Mouse (Mus musculus) ES-CJ7 (cell line): ENCODE measurements around the gene Prrg3.
"Not testable (repeated sequence)": the region's sequence is repeated elsewhere in the genome, so short reads cannot be mapped to it uniquely, and the experiment has no call there.

Experiments
- DNase-seq: peaks from one replicate; pipeline ENCODE4 v3.0.0; 2011; ENCODE audit warnings: low read depth, low spot score

Prrg3 gene

DNA sequence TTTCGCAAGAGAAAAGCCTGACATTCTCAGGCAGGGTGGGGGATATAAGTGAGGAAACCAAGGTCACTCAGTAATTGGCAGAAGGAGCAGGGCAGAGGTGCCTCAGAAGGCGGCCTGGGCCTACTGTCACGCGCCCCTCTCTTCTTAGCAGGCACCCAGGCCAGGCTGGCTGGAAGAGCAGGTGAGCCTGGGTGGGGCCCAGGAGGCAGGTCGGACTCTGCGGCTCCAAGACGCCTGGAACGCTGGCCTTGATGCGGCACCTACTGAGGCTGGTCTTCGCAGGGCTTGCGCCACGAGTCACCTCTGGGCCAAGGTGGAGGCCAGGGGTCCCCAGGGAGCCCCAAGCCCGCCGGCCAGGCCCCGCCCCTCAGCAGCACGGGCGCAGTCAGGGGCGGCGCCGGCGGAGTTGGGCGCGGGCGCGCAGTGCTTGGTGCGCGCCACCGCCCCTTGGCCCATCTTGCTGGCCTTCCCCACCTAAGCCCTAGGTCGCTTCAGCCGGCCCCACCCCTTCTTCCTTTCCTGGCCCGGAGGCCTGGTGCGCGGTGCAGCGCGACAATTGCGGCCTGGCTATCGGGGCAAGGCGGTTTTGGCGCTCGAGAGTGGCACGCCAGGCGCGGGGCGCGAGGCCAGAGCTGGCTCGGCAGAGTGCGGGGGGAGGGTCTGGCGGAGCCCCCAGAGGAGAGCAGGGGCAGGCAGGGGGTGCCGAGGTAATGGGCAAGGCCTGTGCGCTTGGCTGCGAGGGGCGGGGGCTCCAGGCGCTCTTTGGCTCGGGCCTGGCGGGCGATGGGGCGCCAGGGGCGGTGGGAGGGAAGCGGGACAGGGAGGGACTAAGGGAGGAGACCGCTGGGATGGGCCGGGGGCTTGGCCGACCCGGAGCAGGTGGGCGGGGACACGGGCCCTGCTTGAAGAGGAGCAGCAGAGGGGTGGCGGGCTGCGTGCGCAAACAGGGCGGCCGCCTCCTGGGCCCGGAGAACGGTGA is at the start of gene Prrg3:
TSS of gene Prrg3 (plus strand) at position 552 of the 979 bp plus-strand sequence.
- DNase-seq = peak; percentile 55

DNA sequence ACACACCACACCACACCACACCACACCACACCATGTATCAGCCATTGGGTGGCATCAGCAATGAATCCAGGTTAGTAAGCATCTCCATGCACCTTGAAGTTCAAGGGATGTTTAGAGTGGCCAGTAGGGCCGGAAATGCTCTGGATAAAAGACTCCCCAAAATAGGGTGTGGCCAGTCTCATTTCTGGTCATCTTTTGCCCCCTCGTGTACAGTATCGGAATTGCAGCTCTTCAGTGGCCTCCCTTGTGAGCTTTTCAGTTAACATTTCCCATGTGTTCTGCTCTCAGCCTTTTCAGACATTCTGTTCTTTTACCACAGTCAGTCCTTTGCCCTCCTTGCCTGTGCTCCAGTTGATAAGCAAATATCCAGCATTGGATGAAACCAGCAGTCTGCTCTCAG is 15.8 kb upstream of the Prrg3 start:
- peak; percentile 42 for DNase-seq

DNA sequence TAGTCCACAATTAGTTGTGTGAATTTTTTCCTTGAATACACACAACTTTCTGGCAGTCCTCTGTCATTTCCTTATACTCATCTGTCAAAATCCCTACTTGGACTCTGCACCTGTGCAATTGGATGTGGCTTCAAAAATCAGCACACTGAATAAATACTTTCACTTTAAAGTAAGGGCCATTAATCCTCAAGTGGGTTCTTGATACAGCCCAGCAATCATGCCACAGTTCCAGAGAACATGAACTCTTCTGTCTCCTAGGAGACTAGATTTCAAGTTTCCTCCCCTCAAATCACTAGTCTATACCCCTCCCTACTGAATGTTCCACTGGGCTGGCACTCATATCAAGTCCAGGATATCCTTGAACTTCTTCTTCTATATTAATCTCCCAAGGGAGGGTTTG is 4.1 kb upstream of the Prrg3 start:
- DNase-seq = no peak

DNA sequence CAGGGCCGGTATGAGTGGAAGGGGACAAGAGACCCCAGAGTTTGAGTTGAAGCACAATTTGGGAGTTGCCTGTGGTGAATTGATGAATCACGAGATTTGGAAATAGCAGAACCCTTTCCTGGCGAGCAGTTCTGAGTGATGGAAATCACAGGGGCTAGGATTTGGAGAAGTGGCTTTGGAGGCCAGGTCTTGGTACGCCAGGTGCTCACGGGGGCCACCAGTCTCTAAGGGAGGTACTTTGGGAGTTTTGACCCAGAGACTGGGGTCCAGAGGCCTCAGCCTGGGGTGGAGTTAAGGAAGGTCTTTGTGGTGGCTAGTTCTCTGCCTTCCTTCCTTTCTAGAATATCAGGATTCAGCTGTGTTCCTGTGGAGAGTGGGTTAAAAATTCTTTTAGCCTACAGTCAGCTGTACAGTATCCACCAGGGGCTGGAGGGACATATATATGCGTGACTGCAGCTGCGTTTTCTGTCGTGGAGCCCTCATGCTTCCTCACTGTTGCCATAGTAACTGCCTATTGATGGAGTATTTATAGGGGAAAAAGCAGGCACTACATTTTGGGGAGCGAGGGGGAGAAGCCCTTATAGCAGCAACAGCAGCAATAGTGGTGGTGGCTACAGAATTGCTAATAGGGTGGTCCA is 970 bp downstream of the Prrg3 start:
- no peak for DNase-seq

DNA sequence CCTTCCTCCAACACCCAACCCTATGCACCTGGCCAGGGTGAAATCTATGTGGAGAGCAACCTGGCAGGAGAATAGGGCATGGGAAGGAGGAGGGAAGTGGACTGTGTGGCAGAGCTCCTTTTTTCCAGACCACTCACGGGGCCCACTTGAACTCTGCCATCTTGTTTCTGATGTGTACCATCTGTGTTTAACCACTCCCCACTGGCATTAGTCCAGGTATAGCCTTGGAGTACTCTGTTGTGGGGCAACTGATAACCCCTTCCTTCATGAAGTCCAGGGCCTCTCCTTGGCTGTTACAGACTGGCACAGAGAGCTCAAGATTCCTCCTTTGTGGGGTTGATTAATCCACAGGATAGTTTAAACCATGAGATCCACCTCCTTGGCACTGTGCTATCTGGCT is 5.8 kb downstream of the Prrg3 start:
- DNase-seq = no peak

DNA sequence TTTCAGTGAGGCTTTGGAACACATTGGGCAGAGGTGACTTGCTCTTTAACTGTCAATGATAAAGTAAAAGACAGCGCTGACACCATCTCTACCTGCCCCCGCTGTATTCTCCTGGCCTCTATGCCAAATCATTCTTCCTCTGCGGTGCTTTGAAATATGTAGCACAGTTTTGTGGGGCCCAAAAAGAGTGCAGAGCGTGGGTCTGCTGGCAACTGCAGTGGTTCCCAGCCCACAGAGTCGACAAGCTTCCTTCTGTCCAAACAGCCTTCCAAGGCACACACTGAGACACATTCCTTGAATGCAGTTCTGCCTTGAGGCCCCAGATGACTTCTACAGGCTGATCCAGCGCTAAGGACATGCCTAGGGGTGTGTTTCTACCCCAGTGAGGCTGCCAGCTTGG is 6.4 kb downstream of the Prrg3 start:
- no peak for DNase-seq

DNA sequence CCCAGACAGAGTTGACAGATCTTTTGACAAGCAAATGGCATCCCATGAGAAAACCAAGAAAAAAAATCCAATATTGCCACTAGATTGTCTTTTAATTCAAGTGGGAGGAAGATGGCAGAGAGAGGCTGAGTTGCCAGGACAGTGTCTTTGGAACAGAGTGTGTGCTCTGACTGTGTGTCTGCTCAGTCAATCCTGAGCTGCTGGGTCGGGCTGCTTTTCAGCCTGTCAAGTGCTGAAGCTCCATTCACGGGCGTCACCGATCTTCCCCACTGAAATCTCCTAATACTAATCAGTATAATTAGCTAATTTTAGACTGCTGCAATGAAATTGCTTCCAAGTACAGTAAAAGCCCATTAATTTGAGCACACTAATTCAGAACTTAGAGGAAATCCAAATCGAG is 8.9 kb downstream of the Prrg3 start:
- no peak for DNase-seq

DNA sequence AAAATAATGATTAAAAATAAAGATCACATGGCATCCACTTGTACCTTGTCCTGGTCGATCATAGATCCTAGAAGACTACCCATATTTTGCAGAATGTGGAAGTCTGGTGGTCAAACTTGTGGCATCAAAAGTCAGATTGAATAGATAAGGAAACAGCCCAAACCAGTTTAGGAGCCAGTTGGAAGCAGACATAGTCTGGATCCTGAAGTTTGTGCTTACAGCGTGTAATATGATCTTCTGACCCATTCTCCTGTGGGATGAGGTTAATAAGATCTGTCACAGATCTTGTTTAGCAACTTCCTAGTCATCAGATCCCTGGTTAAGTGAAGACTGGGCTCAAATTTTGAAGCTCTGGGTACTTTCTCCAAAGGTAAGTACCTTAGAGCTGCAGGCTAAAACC is 10.3 kb downstream of the Prrg3 start, which contains the start of gene Fate1:
TSS of gene Fate1 (plus strand) at position 301 of the 400 bp plus-strand sequence.
- no peak for DNase-seq

DNA sequence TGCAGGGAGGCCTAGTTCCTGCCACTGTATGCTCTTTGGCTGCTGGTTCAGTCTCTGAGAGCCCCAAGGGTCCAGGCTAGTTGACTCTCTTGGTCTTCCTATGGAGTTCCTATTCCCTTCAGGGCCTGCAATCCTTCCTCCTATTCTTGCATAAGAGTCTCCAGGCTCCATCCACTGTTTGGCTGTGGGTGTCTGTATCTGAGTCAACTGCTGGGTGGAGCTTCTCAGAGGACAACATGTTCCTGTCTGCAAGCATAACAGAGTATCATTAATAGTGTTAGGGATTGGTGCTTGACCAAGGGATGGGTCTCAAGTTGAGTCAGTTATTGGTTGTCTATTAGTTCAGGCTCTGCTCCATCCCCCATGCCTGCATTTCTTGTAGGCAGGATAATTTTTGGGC is 15.3 kb downstream of the Prrg3 start:
- DNase-seq = not testable (repeated sequence)

DNA sequence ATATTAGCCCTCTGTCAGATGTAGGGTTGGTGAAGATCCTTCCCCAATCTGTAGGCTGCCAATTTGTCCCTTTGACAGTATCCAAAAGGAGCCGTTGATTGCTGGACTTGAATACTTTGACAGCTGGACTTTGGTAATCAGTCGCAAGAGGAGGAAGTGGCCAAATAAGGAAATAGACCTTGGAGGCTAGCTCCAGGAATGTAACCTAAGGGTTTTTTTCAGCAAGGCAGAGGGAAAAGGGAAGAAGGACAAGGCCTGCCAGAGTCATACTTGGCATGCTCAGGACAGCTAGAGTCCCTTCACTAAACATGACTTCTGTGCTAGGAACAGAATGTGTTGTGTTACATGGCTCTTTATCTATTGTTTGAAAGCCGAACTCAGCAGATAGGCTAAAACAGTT is 18.0 kb downstream of the Prrg3 start:
- no peak for DNase-seq

DNA sequence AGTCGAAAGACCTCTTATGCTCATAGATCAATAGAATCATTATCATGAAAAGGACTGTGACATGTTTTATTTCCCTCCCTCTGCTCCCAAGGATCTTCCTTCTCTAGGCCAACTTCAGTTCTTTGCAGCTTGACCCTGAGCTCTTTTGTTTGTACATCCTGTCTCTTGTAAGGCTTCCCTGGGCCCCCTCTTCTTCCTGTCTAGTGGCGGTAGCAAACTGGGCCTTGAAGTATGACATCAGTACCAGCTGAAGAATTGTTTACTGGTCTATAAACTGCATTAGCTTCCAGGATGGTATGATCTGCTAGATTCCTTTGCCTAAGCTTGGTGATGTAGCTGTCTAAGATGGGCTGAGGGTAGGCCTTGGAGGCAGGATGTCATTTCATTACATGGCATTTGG is 18.9 kb downstream of the Prrg3 start:
- DNase-seq = no peak

DNA sequence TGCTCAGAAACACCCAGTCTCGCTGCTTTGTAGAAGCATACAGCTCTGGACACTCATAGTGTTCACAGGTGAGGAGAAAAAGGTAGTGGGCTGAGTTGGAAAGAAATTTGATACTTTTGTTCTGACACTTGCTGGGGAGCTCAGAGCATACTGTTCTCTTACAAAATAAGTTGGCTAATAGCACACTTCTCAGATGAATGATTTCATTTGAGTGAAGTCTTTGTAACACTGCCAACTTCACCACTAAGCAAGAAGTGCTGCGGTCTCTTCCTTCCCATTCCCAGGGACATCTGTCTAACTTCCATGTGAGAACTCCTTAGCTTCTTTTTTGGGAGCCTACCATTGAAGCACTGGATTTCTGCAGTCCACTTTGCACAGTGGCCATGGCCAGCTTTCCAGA is 20.8 kb downstream of the Prrg3 start:
- DNase-seq = no peak

DNA sequence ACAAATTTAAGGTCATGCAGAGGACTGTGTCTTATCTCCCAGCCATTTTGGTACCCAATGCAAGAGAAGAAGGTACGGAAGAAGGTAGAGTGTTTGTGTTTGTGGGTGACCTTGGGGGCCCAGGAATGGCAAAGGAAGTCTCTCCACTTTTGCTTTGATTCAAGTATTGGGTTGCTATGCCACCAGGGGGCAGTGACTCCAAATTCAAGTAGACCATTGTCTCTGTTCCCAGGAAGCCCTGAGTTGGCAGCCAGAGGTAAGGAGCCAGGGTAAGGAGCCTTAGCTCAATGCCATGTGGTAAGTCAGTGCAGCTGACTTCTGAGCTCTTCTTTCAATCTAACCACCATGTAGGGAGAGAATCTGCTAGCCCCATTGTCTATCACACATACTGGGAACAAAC is 21.4 kb downstream of the Prrg3 start:
- peak; percentile 25 for DNase-seq

DNA sequence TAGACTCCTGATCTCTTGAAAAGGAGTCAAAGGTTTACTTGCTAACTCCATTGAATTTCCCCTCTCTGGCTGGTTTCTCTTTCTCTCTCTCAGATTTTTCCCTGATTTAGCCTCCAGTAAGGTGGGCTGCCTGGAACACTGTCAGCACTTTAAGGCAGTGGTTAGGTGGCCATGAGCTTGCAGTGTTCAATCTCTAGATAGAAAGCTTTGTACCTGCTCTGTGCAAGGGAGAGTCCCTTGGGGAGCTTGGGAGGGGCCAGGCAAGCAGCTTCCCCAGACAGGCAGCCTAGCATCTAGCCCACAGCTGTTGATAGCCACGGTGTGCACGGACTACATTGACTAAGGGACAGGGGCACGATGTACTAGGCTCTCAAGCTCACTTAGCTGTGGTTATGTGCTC is 29.1 kb downstream of the Prrg3 start, which contains the start of gene Cnga2:
TSS of gene Cnga2 (plus strand) at position 301 of the 400 bp plus-strand sequence.
- DNase-seq = no peak

DNA sequence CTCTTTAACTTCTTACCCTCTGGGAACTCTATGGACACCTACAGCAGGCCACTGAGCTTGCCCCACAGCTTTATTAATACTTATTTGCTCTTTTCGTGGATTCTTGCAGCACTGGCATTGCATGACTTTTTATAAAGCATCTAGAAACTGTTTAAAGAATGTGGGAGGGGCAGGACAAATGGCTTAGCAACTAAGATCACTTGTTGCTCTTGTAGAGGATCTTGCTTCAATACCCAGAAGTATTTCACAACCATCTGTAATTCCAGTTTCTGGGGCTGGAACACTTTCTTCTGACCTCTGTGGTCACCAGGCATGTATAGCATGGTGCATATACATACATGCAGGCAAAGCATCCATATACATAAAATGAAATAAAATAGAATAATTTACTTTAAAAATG is 33.5 kb downstream of the Prrg3 start:
- DNase-seq = no peak

DNA sequence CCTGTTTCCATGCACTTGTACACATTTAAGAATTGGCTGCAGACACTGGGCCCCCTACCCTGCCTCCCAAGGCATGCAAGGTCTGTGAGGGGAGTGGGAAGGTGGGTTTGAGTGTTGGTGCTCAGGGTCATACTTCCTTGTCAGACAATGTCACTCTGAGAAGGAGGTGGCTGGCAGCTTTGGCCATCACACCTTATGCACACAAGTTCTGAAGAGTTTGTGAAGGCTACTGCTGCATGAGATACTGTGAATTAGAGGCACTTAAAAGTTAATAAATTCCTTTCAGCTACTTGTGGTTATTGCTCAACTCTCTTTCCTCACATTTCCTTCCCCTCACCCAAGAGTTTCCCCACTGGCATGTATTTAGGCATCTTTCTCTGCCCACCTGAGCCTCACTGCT is 47.5 kb downstream of the Prrg3 start:
- no peak for DNase-seq

DNA sequence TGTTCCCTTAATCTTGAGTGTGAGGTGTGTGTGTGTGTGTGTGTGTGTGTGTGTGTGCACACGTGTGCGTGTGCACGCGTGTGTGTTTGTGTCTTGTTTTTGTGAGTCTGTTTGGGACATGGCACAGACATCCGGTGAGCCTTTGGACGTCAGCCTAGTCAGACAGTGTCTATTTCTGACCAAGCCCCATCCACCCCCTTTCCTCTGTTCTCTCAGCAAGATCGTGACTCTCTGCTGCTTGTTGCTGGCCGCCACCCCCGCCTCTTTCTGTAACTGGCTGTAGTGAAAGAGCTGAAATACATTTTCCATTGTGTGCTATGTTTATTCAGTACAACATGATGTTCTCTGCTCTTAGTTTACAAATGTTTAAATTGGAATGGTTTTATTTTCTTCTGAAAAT is 49.8 kb downstream of the Prrg3 start:
- no peak for DNase-seq

DNA sequence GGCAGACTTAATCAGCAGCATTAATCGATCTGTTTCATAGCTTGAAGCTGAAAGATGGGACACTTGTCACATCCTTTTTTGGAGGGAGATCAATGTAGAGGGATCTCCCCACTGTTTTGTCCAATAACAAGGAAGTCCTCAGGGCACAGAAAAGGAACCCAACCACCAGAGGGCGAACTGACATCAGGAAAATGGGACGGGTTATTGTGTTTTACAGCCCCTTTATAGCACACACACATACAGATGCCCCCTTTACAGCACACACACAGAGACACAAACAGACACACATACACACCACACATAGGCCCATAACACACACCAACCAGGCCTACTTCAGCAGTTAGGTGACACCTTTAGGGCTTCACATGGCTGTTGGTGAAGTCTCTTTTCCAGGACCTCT is 50.4 kb downstream of the Prrg3 start:
- peak; percentile 10 for DNase-seq

DNA sequence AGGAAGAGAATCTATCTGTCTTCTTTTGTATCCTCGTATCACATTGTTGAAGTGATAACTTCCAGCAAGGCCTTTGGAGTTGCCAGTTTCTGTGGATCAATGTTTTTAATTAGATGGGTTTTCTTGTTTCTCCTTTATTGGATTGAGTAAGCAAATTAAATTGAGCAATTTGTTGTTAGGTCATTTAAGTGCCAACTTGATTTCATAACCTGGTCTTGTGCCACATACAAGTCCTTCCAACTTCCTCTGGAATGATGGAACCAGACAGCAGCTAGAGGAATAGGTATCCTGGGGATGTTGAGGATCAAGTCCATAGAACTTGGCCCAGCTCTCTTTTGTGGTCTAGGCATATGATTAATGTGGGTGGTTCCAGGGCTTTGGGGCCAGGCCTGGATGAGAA is 59.8 kb downstream of the Prrg3 start:
- no peak for DNase-seq
